Mouse (Mus musculus): ENCODE data around the gene Pglyrp4.
"Not testable (repeated sequence)": the region's sequence is repeated elsewhere in the genome, so short reads cannot be mapped to it uniquely, and the experiment has no call there.

Gene Pglyrp4

DNA sequence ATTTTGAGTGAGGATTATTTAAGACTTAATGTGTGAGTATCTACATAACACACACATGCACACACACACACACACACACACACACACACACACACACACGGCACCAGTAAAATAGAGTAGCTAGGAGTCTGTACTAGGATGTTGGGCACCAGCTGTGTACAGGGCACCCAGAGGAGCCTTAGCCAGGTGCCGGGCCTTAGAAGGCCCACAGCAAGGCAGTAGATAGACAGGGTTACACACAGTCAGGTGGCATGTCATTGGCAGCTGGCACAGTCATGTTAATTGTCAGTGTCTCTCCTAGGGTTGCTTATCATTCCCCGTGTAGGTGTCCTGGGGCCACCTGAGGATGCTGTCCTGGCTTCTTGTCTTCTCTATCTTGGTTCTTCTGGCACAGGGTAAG is at the start of gene Pglyrp4:
Gene Pglyrp4 (plus strand): TSS at position 301 of the 400 bp plus-strand sequence.
- no peak for DNase-seq (ENCODE audit: extremely low spot score, low read depth, low spot score)

DNA sequence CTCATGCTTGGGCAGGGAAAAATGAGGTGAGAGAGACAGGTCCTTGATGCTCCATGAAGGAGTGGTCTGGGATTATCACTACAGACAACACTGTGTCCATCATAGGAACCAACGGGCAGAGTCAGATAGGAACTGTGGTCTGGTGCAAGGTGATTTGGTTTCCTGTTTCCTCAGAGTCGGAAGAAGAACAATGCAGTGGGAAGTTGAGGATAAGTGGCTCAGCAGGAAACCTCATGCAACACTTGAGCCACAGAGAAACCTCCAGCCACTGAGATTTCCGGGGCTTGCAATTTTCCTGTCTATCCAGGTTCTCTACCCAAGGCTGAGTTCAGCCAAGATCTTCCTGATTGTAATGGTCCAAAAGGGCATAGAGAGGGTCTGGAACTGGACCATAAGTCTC is 48.0 kb upstream of the Pglyrp4 start:
- DNase-seq (ENCODE audit: extremely low spot score, low read depth, low spot score): no peak

GRCm38 (mm10) chr3:90683929-90684328 is 42.8 kb upstream of the Pglyrp4 start:
- DNase-seq (ENCODE audit: extremely low spot score, low read depth, low spot score): no peak

GRCm38 (mm10) chr3:90686835-90687234 is 39.9 kb upstream of the Pglyrp4 start:
- no peak for DNase-seq (ENCODE audit: extremely low spot score, low read depth, low spot score)

DNA sequence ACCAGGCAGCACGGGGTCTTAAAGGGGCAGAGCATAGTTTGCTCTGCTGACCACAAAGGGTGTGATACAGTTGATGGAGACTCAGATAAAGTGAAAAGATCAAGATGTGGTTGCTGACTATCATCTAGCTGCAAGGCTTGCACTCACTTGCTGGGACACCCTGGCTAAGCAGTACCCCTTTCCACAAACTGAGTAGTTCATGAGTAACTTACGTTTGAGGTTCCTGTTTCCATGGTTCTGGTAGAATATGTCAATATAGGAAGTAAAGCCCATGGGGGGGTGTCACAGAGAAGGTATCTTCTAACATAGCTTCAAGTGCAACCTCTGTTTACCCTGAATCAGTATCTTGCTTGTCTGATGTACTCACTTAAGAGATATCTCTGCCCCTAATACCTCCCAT is 33.2 kb upstream of the Pglyrp4 start:
- DNase-seq (ENCODE audit: extremely low spot score, low read depth, low spot score): no peak

DNA sequence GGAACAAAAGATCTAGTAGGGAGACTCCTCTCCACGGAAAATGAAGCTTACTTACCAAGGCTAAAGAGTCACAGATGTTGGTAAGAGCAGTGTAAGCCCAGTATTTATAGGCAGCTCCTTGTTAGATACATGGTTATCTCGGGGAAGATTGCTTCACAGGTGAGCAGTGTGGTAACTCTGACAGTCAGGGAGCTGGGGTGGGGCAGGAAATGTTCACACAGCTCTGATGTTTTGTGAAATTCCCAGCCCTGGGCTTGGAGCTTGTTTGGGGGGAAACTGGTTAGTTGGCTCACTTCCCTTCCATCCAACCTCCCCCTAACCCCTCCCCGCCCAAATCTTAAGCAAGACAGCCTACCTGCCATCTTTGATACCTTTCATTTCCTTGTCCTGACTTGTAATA is 31.1 kb upstream of the Pglyrp4 start, which contains the start of gene S100a9:
Gene S100a9 (minus strand): TSS at position 109 of the 400 bp plus-strand sequence.
- DNase-seq (ENCODE audit: extremely low spot score, low read depth, low spot score): no peak

GRCm38 (mm10) chr3:90702244-90702643 is 24.5 kb upstream of the Pglyrp4 start:
- no peak for DNase-seq (ENCODE audit: extremely low spot score, low read depth, low spot score)

DNA sequence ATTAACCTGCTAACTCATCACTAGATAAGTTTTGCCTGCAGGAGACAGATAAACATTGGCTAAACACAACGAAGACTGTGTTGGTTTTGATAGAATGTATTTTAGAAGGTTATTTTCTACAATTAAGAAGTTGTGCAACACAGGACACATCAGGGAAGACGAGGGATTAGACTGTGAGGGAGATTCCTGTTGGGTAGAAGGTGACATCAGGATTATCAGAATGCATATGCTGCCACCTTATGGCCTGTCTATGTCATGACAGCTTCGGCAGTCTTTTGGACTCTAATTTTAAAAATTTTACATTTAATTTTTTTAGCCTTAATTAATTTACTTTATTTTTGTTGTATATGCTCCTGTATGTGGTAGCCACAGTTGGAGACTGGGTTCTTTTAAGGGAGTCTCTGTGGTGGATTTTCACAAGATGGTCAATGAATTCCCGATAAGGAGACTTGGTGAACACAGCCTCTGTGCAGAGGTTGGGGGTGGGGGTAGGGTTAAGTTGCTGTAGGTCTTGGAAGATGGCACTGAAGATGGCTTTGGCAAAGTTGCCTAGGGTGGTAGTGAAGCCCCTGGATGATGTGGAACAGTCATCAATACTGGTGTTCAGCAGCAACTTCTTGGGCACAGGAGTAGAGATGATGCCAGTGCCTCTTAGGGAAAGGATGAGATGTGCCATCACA is 18.0 kb upstream of the Pglyrp4 start:
- peak; percentile 6 for DNase-seq (ENCODE audit: extremely low spot score, low read depth, low spot score)

DNA sequence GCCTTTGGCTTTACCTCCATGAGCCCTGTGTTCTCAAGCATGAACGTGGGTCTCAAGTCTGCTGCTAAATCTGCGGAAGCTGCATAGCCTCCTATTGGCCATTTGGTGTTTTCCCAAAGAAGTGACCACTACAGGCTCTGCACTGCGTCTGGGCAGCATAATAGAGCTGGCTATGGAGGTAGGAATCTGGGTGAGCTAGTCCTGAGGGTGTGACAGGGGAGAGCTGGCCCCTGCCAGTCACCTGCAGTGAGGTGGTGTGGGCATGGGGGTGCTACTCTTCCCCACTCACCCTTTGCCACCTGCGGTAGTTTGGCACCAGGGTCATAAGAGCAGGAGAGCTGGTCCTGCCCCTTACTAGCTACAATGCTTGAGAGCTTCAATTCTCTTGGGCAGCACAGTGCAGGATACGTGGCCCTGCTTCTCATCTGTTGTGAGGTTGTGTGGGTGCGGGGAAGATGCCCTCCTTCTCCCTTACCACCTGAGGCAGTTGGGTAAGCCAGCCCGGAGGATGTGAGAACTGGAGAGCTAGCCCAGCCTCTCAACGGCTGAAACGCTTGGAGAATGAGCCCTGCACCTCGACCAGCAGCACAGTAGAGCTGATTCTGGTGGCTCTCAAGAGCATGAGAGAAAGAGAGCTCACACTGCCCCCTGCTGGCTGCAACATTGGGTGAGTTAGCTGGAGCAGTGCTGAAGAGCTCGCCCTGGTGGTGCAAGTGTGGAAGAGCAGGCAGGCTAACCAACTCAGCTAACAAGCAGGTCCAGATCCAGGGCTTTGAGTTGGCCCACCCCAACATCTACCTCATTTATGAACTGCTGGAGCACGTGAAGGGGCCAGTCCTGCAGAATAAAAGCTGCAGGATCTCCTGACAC is 16.9 kb upstream of the Pglyrp4 start:
- peak; percentile 68 for DNase-seq (ENCODE audit: extremely low spot score, low read depth, low spot score)

GRCm38 (mm10) chr3:90749658-90750057 is 23.0 kb downstream of the Pglyrp4 start:
- no peak for DNase-seq (ENCODE audit: extremely low spot score, low read depth, low spot score)

DNA sequence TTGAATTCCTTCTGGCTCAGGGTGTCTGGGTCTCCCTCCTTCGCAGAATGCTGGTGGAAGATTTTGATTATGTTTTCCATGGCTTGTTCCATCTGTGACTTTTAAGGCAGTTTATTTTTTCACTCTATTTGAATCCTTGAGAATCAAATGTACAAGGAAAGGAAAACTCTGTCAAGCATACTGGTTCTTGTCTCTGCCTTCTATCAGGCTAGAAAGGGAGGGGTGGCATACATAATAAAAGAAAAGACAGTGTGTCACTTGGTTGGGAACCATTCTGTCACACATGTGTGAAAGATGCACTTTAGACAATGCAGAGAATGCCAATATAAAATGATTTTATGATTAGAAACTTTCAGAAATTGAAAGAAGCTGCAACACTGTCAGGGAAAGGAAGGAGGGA is 51.1 kb downstream of the Pglyrp4 start, which contains the start of gene Gm5849:
Gene Gm5849 (minus strand): TSS at position 101 of the 400 bp plus-strand sequence.
- not testable (repeated sequence) for DNase-seq (ENCODE audit: extremely low spot score, low read depth, low spot score)

Data from hindlimb bud, embryonic 11.5 days (tissue).